Comparison of ENCODE assay signal across 8 mouse cellular contexts in genomic region chr1:130715561-130716217, GRCm38 (mm10). TPM values are rescaled to one million over a fixed set of nuclear protein-coding genes. Genes with fewer than 3 reads are reported as not detected.
A peak's percentile ranks its signal among the peaks of the same experiment; 100 is the strongest.
DNase-seq lines count a peak whose midpoint lies in the region; ATAC-seq lines count a peak whose summit lies in the region.

Gene Gm29427, minus strand, starts transcription at chr1:130715799.

- ATAC-seq in hindbrain, embryonic 13.5 days (ENCODE audit: low FRiP score), result peak; percentile 96

- peak within 1 kb of the TSS; percentile 97 for H3K9ac ChIP-seq in hindbrain, embryonic 13.5 days

- H3K27me3 ChIP-seq in hindbrain, embryonic 13.5 days, result no peaks in the 10 kb centered on the region

- peak within 1 kb of the TSS; percentile 91 for H3K27ac ChIP-seq in hindbrain, embryonic 13.5 days

- H3K9me3 ChIP-seq in hindbrain, embryonic 13.5 days, result no peaks in the 10 kb centered on the region

- peak within 1 kb of the TSS; percentile 98 for H3K4me2 ChIP-seq in hindbrain, embryonic 13.5 days

- under 1% methylated on average over 38 of the region's 38 CpGs for WGBS in hindbrain, embryonic 13.5 days

- H3K4me3 ChIP-seq in hindbrain, embryonic 13.5 days, result peak within 1 kb of the TSS; percentile 87

- H3K36me3 ChIP-seq in hindbrain, embryonic 13.5 days, result peaks cover 16% of the 10 kb centered on the region

- peaks cover 24% of the 10 kb centered on the region for H3K4me1 ChIP-seq in hindbrain, embryonic 13.5 days (replicated peaks)

- DNase-seq in Muller cell, postnatal 12 days (ENCODE audit: inconsistent ontology term), result peak; percentile 97
- peak; percentile 99 for DNase-seq in cerebellum, adult 9-11 months
- peak; percentile 94 to 95 for DNase-seq in frontal cortex, postnatal 10 days (ENCODE audit: low spot score in 2 of 2)
- peak; percentile 80 to 95 for DNase-seq in layer of hippocampus, postnatal 25 days (ENCODE audit: extremely low spot score in 1 of 2, low spot score in 1 of 2)
- peak; percentile 96 for DNase-seq in lung, postnatal 25 days (ENCODE audit: low spot score)
- peak; percentile 86 for DNase-seq in retina, embryonic 14.5 days (ENCODE audit: low spot score)
- peak; percentile 97 for DNase-seq in thymus, postnatal 4 days

RNA-seq across cellular contexts. Expression of gene Gm29427, which starts in this region (rescaled TPM):
- 0.16 TPM in 1 of 2 replicates, not detected in the other for polyA plus RNA-seq in hindbrain, embryonic 13.5 days (2015; fragmentation: Nextera tagmentation; extraction: Ambion mirVana)
- total RNA-seq in layer of hippocampus, postnatal 25 days (2021), result under 1 TPM in 1 of 2 experiments, not detected in 1; 0.31 TPM

Comparison
In these comparisons a context has a peak if more than half of its experiments do, and no peak if none do; other contexts are left out.
1. Peak in every context shown above with its lines: DNase-seq, ATAC-seq, H3K4me3 ChIP-seq and H3K27ac ChIP-seq.
2. Peak in ATAC-seq, H3K4me3 ChIP-seq, H3K27ac ChIP-seq, H3K9ac ChIP-seq and H3K4me2 ChIP-seq in hindbrain, embryonic 13.5 days; RNA of the gene not detected or under 1 TPM.
3. Peak in DNase-seq in layer of hippocampus, postnatal 25 days; RNA of the gene not detected or under 1 TPM.